Mouse (Mus musculus): ENCODE results near the gene Alas2. TPM values are rescaled to one million over a fixed set of nuclear protein-coding genes. Genes with fewer than 3 reads are reported as not detected.

Gene Alas2
- polyA plus RNA-seq, 1 experiment from 2014 or later = 82.3 TPM

DNA sequence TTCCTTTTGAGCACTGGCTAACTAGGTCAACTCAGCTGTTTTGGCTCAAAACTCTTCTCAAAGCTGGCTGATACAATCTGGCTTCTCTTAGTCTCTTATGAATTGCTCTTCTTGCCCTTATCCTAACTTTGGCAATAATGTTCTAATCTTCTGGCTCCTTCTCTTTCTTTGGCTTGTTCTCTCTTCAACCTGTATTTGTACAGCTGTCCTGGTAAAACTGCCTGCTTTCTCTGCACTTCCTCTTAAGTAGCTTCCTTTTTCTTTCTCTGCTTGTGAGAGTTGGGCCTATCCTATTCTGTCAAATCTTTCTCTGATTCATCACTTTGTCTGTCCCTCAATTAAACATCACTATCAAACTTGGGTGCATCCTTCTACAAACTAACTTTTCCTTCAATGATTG, 5.5 kb upstream of the Alas2 start:
- Histone ChIP-seq H3K4me1 (ENCODE audit: control insufficient read depth in 2 of 2, insufficient read depth in 2 of 2, low read length in 2 of 2) (no peaks in the 10 kb centered on the region), H3K27ac (replicated peaks in 1 of 2; ENCODE audit: control insufficient read depth in 1 of 2, insufficient read depth in 1 of 2, low read depth in 2 of 2, low read length in 2 of 2) (no peak overlapping the region), H3K36me3 (ENCODE audit: control insufficient read depth, insufficient read depth, low read length) (no peaks in the 10 kb centered on the region), H3K4me2 (ENCODE audit: low read length) (no peak overlapping the region), H3K9ac (ENCODE audit: low read length) (no peak overlapping the region), H3K9me3 (ENCODE audit: control insufficient read depth, low read length) (0 out of 2 replicates have a peak, but pooled peaks cover 5% of the 10 kb centered on the region), H3K4me3 (ENCODE audit: control insufficient read depth in 1 of 2, insufficient read depth in 1 of 2, low read depth in 1 of 2, low read length in 2 of 2) (no peak overlapping the region), H3K27me3 (ENCODE audit: control insufficient read depth, insufficient read depth, low read length) (no peaks in the 10 kb centered on the region)
- ATAC-seq (ENCODE audit: insufficient number of reproducible peaks, insufficient read depth, low FRiP score, low read depth) = no peak

GRCm38 (mm10) chrX:150549639-150550038, 2.5 kb downstream of the Alas2 start:
- Histone ChIP-seq H3K27ac (replicated peaks in 1 of 2; ENCODE audit: control insufficient read depth in 1 of 2, insufficient read depth in 1 of 2, low read depth in 2 of 2, low read length in 2 of 2) (no peak overlapping the region), H3K27me3 (ENCODE audit: control insufficient read depth, insufficient read depth, low read length) (no peaks in the 10 kb centered on the region), H3K4me3 (ENCODE audit: control insufficient read depth in 1 of 2, insufficient read depth in 1 of 2, low read depth in 1 of 2, low read length in 2 of 2) (no peak overlapping the region), H3K4me2 (ENCODE audit: low read length) (no peak overlapping the region), H3K9me3 (ENCODE audit: control insufficient read depth, low read length) (no peaks in the 10 kb centered on the region), H3K4me1 (ENCODE audit: control insufficient read depth in 2 of 2, insufficient read depth in 2 of 2, low read length in 2 of 2) (no peaks in the 10 kb centered on the region), H3K9ac (ENCODE audit: low read length) (no peak overlapping the region), H3K36me3 (ENCODE audit: control insufficient read depth, insufficient read depth, low read length) (0 out of 2 replicates have a peak, but pooled peaks cover 8% of the 10 kb centered on the region)
- ATAC-seq (ENCODE audit: insufficient number of reproducible peaks, insufficient read depth, low FRiP score, low read depth) = no peak
- 58% methylated on average over 3 of the region's 3 CpGs for WGBS

DNA sequence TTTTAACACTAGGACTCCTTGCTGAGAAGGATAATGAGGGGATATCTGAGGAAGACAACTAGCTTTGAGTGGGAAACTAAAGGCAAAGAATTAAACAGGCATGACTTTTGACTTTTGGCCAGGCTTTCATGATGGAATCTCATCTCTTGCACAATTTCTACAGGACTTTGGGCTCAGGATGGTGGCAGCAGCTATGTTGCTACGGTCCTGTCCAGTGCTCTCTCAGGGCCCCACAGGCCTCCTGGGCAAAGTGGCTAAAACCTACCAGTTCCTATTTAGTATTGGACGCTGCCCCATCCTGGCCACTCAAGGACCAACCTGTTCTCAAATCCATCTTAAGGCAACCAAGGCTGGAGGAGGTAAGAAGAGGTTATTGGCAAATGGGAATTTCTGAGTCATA, 4.8 kb downstream of the Alas2 start:
- Histone ChIP-seq H3K9ac (ENCODE audit: low read length) (no peak overlapping the region), H3K4me1 (ENCODE audit: control insufficient read depth in 2 of 2, insufficient read depth in 2 of 2, low read length in 2 of 2) (no peaks in the 10 kb centered on the region), H3K4me2 (ENCODE audit: low read length) (no peak overlapping the region), H3K27me3 (ENCODE audit: control insufficient read depth, insufficient read depth, low read length) (no peaks in the 10 kb centered on the region), H3K4me3 (ENCODE audit: control insufficient read depth in 1 of 2, insufficient read depth in 1 of 2, low read depth in 1 of 2, low read length in 2 of 2) (no peak overlapping the region), H3K27ac (replicated peaks in 1 of 2; ENCODE audit: control insufficient read depth in 1 of 2, insufficient read depth in 1 of 2, low read depth in 2 of 2, low read length in 2 of 2) (no peak overlapping the region), H3K9me3 (ENCODE audit: control insufficient read depth, low read length) (no peaks in the 10 kb centered on the region), H3K36me3 (ENCODE audit: control insufficient read depth, insufficient read depth, low read length) (0 out of 2 replicates have a peak, but pooled peaks cover 8% of the 10 kb centered on the region)
- 79% methylated on average over 2 of the region's 2 CpGs for WGBS
- no peak for ATAC-seq (ENCODE audit: insufficient number of reproducible peaks, insufficient read depth, low FRiP score, low read depth)

GRCm38 (mm10) chrX:150554032-150554431, 6.9 kb downstream of the Alas2 start:
- Histone ChIP-seq H3K27ac (replicated peaks in 1 of 2; ENCODE audit: control insufficient read depth in 1 of 2, insufficient read depth in 1 of 2, low read depth in 2 of 2, low read length in 2 of 2) (no peak overlapping the region), H3K4me1 (ENCODE audit: control insufficient read depth in 2 of 2, insufficient read depth in 2 of 2, low read length in 2 of 2) (no peaks in the 10 kb centered on the region), H3K36me3 (ENCODE audit: control insufficient read depth, insufficient read depth, low read length) (0 out of 2 replicates have a peak, but pooled peaks cover 8% of the 10 kb centered on the region), H3K9me3 (ENCODE audit: control insufficient read depth, low read length) (no peaks in the 10 kb centered on the region), H3K9ac (ENCODE audit: low read length) (no peak overlapping the region), H3K4me2 (ENCODE audit: low read length) (no peak overlapping the region), H3K27me3 (ENCODE audit: control insufficient read depth, insufficient read depth, low read length) (no peaks in the 10 kb centered on the region), H3K4me3 (ENCODE audit: control insufficient read depth in 1 of 2, insufficient read depth in 1 of 2, low read depth in 1 of 2, low read length in 2 of 2) (no peak overlapping the region)
- ATAC-seq (ENCODE audit: insufficient number of reproducible peaks, insufficient read depth, low FRiP score, low read depth) = no peak
- WGBS = 81% methylated on average over 3 of the region's 3 CpGs

DNA sequence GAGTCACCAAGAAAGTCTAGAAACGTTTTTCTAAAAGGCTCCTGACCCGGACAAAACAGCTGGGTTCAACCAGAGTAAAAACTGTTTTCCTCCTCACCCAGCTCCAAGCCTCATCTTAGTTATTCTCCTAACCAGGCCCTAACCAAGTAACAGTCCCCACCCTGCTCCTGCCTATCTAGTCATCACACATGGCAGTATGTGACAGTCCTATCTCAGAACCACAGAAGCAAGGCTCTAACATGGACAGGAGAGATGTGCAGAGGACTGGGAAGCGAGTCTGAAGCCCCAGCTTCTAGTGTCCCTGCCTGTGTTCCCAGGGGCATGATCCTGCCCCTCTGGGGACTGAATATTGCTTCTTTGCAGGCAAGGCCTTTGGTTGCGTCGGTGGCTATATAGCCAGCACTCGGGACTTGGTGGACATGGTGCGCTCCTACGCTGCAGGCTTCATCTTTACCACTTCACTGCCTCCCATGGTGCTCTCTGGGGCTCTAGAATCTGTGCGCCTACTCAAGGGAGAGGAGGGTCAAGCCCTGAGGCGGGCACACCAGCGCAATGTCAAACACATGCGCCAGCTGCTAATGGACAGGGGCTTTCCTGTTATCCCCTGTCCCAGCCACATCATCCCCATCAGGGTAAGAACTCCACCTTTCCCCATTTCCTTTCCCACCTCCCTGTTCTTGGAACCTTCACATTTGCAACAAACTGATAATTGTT, 17.6 kb downstream of the Alas2 start:
- 88% methylated on average over 11 of the region's 12 CpGs for WGBS
- Histone ChIP-seq H3K4me3 (ENCODE audit: control insufficient read depth in 1 of 2, insufficient read depth in 1 of 2, low read depth in 1 of 2, low read length in 2 of 2) (no peak overlapping the region), H3K27me3 (ENCODE audit: control insufficient read depth, insufficient read depth, low read length) (no peaks in the 10 kb centered on the region), H3K9ac (ENCODE audit: low read length) (no peak overlapping the region), H3K36me3 (ENCODE audit: control insufficient read depth, insufficient read depth, low read length) (peaks cover 4% of the 10 kb centered on the region; the same call in 1 of the 2 replicates), H3K9me3 (ENCODE audit: control insufficient read depth, low read length) (no peaks in the 10 kb centered on the region), H3K4me2 (ENCODE audit: low read length) (no peak overlapping the region), H3K27ac (replicated peaks in 1 of 2; ENCODE audit: control insufficient read depth in 1 of 2, insufficient read depth in 1 of 2, low read depth in 2 of 2, low read length in 2 of 2) (no peak overlapping the region), H3K4me1 (ENCODE audit: control insufficient read depth in 2 of 2, insufficient read depth in 2 of 2, low read length in 2 of 2) (no peaks in the 10 kb centered on the region)
- no peak for ATAC-seq (ENCODE audit: insufficient number of reproducible peaks, insufficient read depth, low FRiP score, low read depth)

DNA sequence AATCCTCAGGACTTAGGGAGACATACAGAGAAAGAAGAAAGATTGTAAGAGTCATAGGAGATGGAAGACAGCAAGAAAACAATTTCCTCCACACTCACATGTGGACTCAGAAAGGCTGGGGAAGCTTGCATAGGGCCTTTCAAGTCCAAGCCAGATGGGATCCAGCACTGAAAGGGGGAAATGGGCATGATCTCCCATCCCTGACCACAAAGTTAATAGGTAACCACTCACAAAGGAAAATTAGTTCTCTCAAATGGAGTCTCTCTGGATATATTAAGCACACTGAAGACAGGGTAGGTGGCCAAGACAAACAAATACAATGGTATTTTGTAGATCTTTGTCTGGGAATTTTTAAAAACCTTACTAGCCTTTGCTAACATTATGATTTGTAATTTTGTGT, 34.7 kb downstream of the Alas2 start:
- no peak overlapping the region for H3K4me2 ChIP-seq (ENCODE audit: low read length)
- no peak overlapping the region for H3K9ac ChIP-seq (ENCODE audit: low read length)
- ATAC-seq (ENCODE audit: insufficient number of reproducible peaks, insufficient read depth, low FRiP score, low read depth) = no peak
- H3K4me3 ChIP-seq (ENCODE audit: control insufficient read depth in 1 of 2, insufficient read depth in 1 of 2, low read depth in 1 of 2, low read length in 2 of 2) = no peak overlapping the region
- H3K36me3 ChIP-seq (ENCODE audit: control insufficient read depth, insufficient read depth, low read length) = peaks cover 21% of the 10 kb centered on the region
- H3K4me1 ChIP-seq (ENCODE audit: control insufficient read depth in 2 of 2, insufficient read depth in 2 of 2, low read length in 2 of 2) = no peaks in the 10 kb centered on the region
- no peaks in the 10 kb centered on the region for H3K27me3 ChIP-seq (ENCODE audit: control insufficient read depth, insufficient read depth, low read length)
- no peak overlapping the region for H3K27ac ChIP-seq (replicated peaks in 1 of 2; ENCODE audit: control insufficient read depth in 1 of 2, insufficient read depth in 1 of 2, low read depth in 2 of 2, low read length in 2 of 2)
- no peaks in the 10 kb centered on the region for H3K9me3 ChIP-seq (ENCODE audit: control insufficient read depth, low read length)

- WGBS = 91% methylated on average over 8 of the region's 8 CpGs
- ATAC-seq (ENCODE audit: insufficient number of reproducible peaks, insufficient read depth, low FRiP score, low read depth) = no peak
- Histone ChIP-seq H3K4me3 (ENCODE audit: control insufficient read depth in 1 of 2, insufficient read depth in 1 of 2, low read depth in 1 of 2, low read length in 2 of 2) (no peak overlapping the region), H3K4me2 (ENCODE audit: low read length) (no peak overlapping the region), H3K27ac (replicated peaks in 1 of 2; ENCODE audit: control insufficient read depth in 1 of 2, insufficient read depth in 1 of 2, low read depth in 2 of 2, low read length in 2 of 2) (no peak overlapping the region), H3K36me3 (ENCODE audit: control insufficient read depth, insufficient read depth, low read length) (peaks cover 21% of the 10 kb centered on the region), H3K4me1 (ENCODE audit: control insufficient read depth in 2 of 2, insufficient read depth in 2 of 2, low read length in 2 of 2) (no peaks in the 10 kb centered on the region), H3K9ac (ENCODE audit: low read length) (no peak overlapping the region), H3K27me3 (ENCODE audit: control insufficient read depth, insufficient read depth, low read length) (no peaks in the 10 kb centered on the region), H3K9me3 (ENCODE audit: control insufficient read depth, low read length) (no peaks in the 10 kb centered on the region)
These were observed 37.9 kb downstream of the Alas2 start for GRCm38 (mm10) chrX:150585116-150585515.
